Mouse (Mus musculus) thymus, postnatal 14 days (tissue): ENCODE results near the gene Lingo2.
"Not testable (repeated sequence)": the region's sequence is repeated elsewhere in the genome, so short reads cannot be mapped to it uniquely, and the experiment has no call there.

Experiments used
- DNase-seq: peaks from one replicate; pipeline ENCODE4 v3.0.0; 2021

The Lingo2 gene

DNA sequence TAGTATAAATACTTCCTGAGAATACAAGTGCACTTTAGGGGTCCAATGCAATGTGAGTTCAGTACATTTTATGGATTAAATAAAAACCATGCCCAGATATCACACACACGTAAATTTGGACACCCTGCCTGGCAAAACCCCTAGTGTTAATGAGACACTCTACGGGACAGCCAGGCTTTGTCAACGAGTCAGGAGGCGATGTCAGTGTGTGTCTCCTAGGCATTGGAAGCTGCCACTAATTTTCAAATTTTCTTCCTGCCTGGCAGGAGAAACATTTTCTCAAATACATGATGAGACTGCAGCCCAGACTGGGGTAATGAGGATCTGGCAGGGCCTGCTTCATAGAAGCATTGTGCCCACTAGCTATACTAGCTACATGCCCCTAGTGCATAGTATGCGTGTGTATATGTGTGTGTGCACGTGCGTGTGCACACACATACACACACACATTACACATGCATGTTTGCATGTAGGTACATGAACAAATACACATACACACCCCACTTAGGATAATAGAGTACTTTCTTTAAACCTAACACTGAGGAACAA is 1128.2 kb downstream of the Lingo2 start:
- DNase-seq: no peak

DNA sequence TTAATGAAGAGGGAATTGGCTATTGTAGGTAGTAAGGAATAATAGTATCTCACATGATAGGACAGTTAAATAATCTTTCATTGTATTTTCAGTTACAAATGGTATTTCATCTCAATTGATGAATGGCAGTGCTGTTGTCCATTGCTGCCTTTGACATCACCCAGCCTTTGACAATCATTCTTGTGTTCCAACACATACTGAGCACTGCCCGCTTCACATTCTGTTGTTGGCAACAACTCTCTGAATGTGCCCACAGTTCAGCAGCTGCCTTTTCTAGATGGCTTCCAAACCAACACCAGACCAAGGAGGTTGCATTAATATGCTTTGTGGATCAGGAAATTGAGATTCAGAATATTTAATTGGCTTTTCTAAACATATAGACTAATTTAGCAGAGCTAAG is 1130.8 kb downstream of the Lingo2 start:
- DNase-seq: no peak

DNA sequence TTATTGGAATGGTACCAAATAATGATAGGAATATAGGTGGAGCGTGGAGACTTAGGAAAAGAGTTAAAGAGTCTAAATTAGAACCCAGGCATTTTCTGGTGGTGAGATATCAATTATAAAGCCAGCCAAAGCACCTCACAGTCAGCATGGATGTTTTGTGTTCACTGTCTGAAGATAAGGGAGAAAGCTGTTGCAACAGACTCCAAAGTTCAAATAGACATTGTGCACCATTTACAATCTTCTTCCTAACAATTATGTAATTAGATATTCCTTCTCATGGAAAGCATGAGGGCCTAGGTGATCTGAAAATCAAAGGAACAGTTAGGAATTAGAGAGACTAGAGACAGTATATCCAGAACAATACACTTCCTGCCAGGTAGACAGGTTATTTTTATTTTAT is 1136.8 kb downstream of the Lingo2 start:
- no peak for DNase-seq

DNA sequence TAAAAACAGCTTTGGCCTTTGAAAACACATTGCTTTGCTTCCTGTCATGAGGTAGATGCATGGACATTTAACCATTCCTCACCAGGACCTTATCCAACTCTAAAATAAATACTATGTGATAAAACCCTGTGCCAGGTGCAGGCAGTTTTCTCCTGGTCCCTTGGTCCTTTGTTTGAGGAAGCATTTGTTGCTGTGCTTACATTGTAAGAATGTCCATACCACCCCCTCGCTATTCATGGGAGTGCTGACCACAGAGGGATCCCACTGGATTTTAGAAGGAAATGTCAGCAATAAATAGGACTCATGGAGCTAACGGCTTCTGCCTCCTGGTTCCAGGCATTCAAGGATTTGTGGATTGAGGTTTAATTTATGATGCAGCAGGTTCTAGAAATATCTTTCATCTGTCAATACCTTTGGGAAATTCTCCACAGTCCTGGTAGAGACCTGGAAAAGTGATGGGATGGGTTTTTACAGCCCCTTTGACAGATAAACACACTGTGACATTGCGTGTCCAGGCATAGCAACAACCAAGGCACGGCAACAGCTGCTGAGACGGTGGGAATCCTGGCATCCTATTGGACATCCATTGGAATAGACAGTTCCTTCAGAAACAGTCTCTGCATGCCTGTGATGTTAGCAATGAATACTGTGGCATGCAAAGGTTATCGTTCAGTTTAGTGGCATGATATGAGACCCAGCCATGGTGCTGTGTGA is 1143.9 kb downstream of the Lingo2 start:
- no peak for DNase-seq

DNA sequence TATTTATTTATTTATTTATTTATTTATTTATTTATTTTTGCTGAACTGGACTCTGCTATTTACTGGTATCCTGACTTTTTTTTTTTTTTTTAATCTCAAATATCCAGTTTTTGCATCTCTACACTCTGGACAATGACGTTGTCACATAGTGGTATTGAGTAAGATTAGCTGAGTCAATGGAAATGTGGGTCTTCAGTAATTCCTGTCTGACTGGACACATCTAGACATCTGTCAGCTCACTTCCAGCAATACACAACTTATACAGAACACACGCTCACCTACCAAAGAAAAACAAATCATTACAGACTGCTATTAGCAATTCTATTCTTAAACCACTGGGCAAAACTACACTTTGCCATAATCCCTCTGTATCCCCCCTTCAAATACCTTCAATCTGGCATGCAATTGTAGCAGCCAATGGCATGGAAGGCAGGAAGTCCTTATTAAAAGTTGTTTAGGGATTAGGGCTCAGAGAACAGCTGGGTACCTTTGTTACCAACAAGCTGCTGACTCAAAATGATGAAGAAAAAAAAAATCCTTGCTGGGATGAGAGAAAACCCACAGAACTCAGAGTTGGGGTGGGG is 1144.6 kb downstream of the Lingo2 start:
- no peak for DNase-seq

DNA sequence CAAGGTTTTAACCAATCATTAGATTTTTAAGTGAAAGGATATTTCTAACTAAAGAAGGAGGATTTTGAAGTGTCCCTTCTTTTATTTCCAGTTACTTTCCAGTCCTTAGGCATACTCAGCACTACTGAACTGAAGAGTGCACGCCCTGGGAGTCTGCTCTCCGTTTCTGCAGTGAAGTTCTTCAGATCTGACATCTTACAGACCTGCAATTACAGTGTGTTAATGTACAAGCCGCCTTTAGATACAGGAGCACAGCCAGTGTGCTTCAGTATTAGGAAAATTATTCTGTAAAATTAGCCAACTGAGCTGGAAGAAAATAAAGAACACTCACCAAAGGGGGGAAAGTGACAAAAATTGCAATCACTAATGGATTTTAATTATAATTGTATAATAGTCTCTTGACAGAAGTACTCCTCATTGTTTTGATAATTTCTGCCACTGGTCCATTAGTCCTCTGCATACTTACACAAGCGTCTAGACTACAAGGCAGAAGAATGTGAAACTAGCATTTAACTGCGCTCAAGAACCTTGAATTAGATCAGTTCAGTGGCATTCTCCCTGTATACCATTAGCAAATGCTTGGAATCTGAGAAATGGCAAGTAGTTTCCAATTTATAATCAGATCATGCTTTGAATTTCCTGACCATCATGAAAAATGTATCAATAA is 1167.2 kb downstream of the Lingo2 start:
- DNase-seq: no peak

DNA sequence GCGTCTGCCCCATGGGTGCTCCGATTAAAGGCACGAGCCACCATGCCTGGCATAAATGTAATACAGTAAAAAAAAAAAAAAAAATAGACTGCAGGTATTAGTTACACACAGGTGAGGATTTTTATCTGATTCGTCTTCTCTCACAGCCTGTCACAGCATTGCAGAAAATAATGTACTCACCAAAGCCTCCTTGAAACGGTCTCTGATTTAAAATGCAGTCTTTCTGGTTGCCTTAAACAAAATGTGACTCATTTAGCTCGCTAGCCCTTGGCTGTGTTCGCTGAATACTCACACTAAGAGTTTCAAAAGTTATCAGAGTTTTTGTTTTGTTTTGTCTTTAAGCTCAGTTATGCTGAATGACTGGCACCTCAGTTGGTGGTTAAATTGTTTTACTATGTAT is 1180.7 kb downstream of the Lingo2 start:
- DNase-seq: no peak

DNA sequence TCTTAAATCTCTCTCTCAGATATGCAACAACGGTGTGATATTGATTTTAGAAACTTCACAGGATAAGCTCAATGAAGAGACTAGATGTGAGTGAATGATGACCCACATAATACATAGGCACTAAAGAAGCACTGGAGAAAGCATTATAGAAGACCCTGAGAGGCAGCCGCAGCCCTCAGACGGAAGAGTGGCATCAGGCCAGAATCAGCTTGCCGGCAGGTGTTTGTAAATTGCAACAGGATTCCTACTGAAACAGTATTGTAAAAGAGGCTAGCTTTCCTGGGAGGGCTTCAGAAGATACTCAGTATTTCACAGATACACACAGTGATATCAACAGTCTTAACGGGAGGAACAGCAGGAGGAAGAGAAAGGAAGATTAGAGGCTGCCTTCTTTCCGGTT is 1184.6 kb downstream of the Lingo2 start:
- DNase-seq: no peak

DNA sequence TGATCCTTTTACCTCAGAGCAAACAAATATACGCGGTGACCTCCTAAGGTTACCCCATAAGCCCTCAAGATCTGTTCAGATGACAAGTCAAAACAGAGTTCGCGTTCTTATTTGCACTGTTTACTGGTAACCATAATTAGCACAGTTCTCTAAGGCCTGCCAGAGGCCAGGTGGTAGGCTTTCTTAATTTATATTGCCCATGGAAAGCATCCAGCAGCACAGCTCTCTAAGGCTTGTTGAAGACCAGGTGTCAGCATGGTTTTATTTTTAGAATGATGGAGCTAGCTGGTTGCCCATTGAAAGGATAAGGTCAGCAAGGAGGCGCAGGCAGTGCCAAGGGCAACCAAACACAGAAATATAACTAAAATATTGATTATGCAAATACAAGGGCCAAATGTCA is 1190.4 kb downstream of the Lingo2 start:
- DNase-seq: no peak

DNA sequence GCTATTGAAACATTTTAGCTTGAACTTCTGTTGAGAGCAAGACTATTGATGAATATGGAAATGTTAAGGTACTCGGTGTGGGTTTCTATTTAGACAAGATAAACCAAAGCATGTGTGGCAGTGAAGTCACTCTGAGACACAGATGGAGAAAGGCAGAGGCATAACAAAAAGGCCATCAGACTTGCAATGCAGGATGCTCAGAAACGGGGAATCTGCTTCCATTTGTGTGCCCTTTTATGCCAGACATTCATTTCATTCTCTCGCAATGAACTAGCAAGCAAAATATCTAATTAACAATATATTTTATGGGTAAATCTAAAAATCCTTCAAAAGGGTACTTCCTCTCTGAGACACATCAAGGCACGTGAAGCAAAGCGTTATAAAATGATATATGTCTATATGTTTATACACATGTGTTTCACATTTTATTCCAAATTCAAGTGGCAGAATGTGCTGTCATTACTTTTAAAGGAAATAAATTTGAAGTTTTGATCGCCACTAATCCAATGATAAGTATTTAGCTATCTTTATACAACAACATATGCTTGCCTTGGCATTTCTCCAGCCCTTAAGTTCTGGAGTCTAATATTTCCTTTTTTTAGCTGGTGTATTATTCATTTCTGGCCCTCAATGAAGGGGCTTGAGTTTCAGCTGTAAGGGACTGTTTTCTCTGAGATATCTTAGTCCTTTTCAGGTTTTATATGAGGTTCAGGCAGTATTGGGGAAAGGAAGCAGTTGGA is 1199.3 kb downstream of the Lingo2 start:
- DNase-seq: no peak

DNA sequence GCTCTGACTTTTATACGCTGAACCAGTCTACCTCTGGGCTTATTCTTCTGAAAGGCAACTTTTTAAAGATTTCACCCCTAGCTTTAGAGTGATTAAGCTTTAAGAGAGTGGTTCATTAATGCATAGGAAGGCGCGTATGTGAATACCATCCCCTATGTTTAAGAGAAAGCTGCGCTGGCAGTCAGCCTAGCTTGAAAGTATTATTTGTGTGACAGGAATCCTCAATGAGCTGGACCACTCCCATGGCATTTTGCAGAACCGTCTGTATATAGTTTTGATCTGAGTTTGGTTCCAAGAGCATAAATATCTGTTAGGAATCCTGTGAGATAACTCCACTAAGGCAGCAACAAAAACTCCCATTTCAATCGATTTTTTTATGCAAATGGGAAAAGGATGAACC is 1204.9 kb downstream of the Lingo2 start:
- DNase-seq: no peak

DNA sequence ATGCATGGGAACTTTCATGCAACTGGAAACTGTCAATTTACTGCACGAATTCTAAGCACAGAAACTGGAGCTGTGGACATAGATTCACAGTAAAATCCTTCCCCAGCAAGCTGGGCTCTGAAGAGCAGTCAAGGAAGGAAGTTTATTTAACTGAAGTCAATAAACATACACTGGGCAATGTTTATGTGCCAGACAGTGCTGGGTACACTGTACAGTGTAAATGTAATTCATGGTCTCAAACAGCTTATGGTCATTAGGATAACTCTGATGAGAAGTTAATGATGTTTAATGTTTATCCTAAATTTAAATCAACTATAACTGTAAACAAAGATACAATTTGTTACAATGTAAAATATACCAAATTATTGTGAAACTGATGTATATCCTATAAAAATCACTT is 1226.8 kb downstream of the Lingo2 start:
- no peak for DNase-seq

DNA sequence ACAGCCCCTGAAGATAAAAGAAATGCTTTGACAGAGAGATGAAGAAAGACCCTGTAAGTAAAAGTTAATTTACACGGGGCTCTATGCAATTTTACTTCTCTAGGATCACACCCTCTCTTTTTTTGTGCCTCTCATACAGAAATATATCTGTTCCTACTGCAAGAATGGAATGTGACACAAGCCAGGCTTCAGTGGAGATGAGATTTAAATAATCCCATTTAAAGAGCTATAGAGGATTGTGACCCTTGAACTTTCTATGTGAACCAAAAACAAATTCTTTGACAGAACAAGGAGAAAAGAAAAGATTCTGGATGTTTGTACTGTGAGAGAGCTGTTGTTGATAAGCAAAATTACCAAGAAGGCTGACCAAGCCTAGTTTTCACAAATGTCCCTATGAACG is 1247.4 kb downstream of the Lingo2 start:
- no peak for DNase-seq

DNA sequence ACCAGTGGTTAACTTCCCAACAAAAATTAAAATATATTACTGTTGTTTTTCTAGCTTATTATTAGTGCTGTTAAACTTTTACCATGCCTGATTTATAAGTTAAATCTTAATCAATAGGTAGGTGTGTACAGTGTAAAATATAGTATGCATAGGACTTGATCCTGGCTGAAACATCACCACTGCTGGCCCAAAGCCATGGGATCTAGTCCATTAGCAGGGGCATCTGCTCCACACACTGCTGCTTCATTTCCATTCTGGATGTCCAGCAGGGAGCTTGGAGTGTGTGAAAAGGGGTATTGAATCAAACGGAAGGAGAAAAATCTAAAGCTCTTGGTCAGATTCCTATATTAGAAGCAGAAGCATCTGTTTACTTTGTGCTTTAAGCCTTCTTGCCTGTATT is 1248.9 kb downstream of the Lingo2 start:
- no peak for DNase-seq

DNA sequence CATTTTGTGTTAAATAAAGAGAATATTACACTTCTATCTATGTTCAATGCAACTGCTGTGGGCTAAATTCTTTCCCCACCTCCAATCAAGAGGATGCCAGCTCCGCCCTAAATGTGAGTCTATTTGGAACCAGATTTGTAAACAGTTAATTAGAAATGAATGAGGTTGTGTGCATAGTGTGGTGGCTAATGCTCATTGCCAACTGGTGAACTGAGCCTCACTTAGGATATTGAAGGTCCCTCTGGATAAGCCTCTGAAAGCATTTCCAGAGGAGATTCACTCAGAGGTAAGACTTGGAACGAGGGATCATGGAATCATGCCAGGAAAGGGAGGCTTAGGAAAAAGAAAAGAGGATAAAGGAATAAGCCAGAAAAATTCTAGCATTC is 1256.4 kb downstream of the Lingo2 start:
- DNase-seq: no peak

DNA sequence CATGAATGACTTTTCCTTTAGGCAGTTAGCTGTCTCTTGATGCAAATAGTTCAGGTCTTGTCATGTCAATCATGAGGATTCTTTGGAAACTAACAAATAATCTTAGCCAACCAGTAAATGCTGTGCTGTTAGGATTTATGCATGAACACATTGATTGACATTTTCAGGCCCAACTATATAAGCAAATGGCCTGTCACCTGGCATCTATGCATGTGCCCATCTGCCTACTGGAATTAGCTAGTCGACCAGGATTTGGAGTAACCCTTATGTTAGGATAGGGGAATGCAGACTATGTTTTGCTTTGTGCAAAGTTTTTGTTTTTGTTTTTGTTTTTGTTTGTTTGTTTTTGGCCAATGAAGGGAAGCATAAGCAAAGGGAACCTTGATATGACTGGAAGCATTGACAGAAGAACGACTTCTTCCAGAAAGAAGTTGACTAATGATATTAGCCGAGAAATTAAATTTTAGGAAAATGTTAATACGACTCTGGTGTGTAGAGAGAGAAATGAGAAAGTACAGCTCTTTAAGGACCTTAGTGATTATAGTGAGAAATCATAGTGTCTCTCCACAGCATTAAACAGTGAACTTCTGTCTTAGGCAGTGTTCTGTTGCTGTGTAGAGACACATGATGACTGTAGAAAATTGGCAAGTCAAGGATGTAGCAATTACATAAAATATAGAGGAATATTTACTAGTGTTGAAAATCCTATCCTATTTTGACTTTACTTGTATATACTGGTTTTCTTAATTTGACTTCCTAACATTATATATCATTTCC is 1257.0 kb downstream of the Lingo2 start:
- DNase-seq: no peak

DNA sequence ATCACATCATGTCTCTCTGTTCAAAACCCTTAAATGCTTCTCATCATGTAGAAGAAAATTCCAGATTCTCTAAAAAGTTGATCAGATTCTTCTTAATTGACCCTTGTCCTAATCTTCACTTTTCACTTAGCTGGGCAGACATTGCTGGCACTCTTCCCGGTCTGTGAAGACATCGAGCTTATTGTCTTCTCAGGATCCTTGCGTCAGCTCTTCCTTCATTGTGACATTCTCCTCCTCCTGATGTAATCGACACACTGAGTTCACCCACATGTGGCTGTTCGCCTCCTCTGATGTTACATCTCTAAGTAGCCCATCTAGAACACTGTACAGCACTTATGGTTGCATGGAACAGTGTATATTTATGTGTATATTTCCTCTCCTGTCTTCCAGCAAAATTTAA is 1261.0 kb downstream of the Lingo2 start:
- DNase-seq: no peak

DNA sequence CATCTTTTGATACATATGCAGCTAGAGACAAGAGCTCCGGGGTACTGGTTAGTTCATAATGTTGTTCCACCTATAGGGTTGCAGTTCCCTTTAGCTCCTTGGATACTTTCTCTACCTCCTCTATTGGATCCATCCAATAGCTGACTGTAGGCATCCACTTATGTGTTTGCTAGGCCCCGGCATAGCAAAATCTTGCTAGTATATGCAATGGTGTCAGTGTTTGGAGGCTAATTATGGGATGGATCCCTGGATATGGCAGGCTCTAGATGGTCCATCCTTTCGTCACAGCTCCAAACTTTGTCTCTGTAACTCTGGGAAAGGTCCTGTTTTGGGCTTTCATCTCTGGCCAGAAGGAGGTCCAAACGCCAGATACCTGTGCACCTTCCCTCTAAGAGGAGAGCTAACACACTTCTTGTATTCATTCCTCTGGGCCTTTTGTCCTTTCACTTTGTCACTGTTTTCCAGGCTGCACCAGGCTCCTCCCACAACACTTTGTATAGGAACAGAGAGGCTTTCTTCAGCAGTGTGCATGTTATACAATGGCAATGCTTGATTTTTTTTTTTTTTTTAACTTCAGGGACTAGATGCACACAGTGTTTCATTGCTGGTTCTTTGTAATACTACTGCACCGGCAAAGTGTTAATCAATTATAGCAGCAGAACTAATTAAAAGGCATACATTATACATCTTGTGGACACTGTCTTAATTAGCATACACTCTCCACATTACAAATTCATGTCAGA is 1262.9 kb downstream of the Lingo2 start:
- DNase-seq: not testable (repeated sequence)
